Mouse (Mus musculus) spleen, adult 2 months (tissue): ENCODE results near the gene Cbfa2t3. TPM values are rescaled to one million over a fixed set of nuclear protein-coding genes. Genes with fewer than 3 reads are reported as not detected.

Experiments used
- DNase-seq, 2 experiments: peaks; one replicate each; pipeline versions ENCODE4 v3.0.0 to v3.0.0-alpha.2; 2012 to 2021; ENCODE audit warnings: low spot score in 2 of 2, low read depth in 1 of 2
- H3K27ac ChIP-seq: fragments of 200-500 bp; 2 replicates; pipeline ENCODE4 v1.5.1; 2012; ENCODE audit warnings: low read length, inconsistent platforms; ENCODE audit not compliant: insufficient read depth
- H3K27me3 ChIP-seq: fragments of 200-500 bp; 2 replicates; pipeline ENCODE4 v1.6.1; 2012; ENCODE audit warnings: mild to moderate bottlenecking, moderate library complexity, low read length, inconsistent platforms; ENCODE audit not compliant: control insufficient read depth, insufficient read depth
- H3K36me3 ChIP-seq: fragments of 200-500 bp; 2 replicates; pipeline ENCODE4 v1.6.1; 2012; ENCODE audit warnings: mild to moderate bottlenecking, low read length, inconsistent platforms; ENCODE audit not compliant: control insufficient read depth, insufficient read depth
- H3K4me1 ChIP-seq: fragments of 200-500 bp; 2 replicates; pipeline ENCODE4 v1.6.1; 2011; ENCODE audit warnings: inconsistent platforms; ENCODE audit not compliant: control insufficient read depth, insufficient read depth, insufficient read length
- H3K4me3 ChIP-seq: fragments of 200-500 bp; 2 replicates; pipeline ENCODE4 v1.5.1; 2011; ENCODE audit warnings: mild to moderate bottlenecking, inconsistent platforms; ENCODE audit not compliant: insufficient read depth, insufficient read length; ENCODE audit errors: extremely low read depth
- CTCF ChIP-seq: fragments of 200-500 bp; IDR thresholded peaks from 2 replicates; pipeline ENCODE4 v1.5.1; 2011; ENCODE audit warnings: mild to moderate bottlenecking, inconsistent platforms; ENCODE audit not compliant: insufficient read depth, insufficient read length, insufficient replicate concordance; ENCODE audit errors: extremely low read depth
- POLR2A ChIP-seq: fragments of 200-500 bp; IDR thresholded peaks from 2 replicates; pipeline ENCODE4 v1.6.1; 2011; ENCODE audit warnings: low read depth, low read length, inconsistent platforms
- WGBS: fragments of 180-500 bp; shearing (Covaris S2); methylation state at CpG from one replicate; pipeline ENCODE4 v1.1.7; 2018; 5-methylcytosine and 5-hydroxymethylcytosine counted together
- polyA plus RNA-seq: library from polyadenylated mRNA; depleted of rRNA; stranded (reverse); fragments of >200 nt; gene quantifications from 2 replicates; pipeline ENCODE4 v1.2.3, GENCODE M21; 2012

Cbfa2t3 gene
- polyA plus RNA-seq, 1 experiment: 38.3 TPM

DNA sequence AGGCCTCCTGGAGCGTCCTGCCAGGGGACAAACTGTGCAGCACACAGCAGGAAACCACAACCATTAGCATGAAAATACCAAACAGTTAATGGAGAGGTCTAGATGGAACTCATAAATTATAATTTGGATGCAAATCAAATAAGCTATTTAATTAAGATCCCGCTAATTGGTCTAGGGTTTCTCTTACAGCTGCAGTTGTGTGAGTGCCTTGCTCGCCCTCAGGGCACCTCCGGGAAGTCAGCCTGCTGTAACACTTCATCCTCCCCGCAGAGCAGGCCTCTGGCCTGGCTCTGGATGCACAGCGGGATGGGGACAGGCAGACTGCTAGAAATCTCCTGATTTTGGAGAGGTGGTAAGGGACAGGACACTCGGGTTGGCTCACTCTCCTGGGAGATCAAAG is 112.7 kb downstream of the Cbfa2t3 start:
- TF ChIP-seq POLR2A (no peak), CTCF (no peak)
- Histone ChIP-seq H3K36me3 (peaks cover 4% of the 10 kb centered on the region), H3K27ac (no peak overlapping the region), H3K4me1 (no peaks in the 10 kb centered on the region), H3K4me3 (no peak overlapping the region), H3K27me3 (no peaks in the 10 kb centered on the region)
- WGBS: 88% methylated on average over 7 of the region's 7 CpGs
- no peak for DNase-seq

DNA sequence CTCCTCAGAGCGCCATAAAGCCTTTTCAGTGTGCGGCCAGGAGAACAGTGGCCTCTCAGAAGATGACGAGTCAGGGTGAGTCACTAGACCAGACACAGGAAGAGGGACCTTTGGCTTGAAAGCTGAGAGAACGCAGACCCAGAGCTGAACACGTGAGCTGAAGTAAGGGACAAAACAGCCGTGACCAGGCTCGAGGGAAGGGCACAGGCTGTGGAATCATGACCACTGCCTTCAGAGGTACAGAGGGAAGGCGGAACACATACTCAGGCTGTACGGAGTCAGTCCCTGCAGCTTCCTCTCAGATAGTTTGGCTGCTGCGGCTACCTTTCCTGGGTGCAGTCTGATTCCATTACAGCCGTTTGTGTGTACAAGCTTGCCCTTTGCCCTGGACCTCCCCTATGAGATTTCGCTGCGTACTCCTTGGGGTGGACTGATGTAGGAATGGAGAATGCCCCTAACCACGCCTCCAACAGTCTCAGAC is 113.5 kb downstream of the Cbfa2t3 start:
- 78% methylated on average over 14 of the region's 14 CpGs for WGBS
- TF ChIP-seq CTCF (no peak), POLR2A (no peak)
- Histone ChIP-seq H3K4me1 (no peaks in the 10 kb centered on the region), H3K36me3 (peaks cover 4% of the 10 kb centered on the region; the same call in 1 of the 2 replicates), H3K27ac (no peak overlapping the region), H3K4me3 (no peak overlapping the region), H3K27me3 (no peaks in the 10 kb centered on the region)
- DNase-seq: no peak

- WGBS: 89% methylated on average over 9 of the region's 9 CpGs
- H3K36me3 ChIP-seq: peaks cover 2% of the 10 kb centered on the region; the same call in 1 of the 2 replicates
- no peaks in the 10 kb centered on the region for H3K4me1 ChIP-seq
- H3K27ac ChIP-seq: no peak overlapping the region
- no peak for TF ChIP-seq CTCF
- TF ChIP-seq POLR2A: no peak
- no peak overlapping the region for H3K4me3 ChIP-seq
- no peaks in the 10 kb centered on the region for H3K27me3 ChIP-seq
- no peak for DNase-seq
Measured at GRCm38 (mm10) chr8:122584981-122585380, 113.9 kb downstream of the Cbfa2t3 start.

- 94% methylated on average over 14 of the region's 15 CpGs for WGBS
- Histone ChIP-seq H3K36me3 (peaks cover 3% of the 10 kb centered on the region; the same call in 1 of the 2 replicates), H3K27me3 (no peaks in the 10 kb centered on the region), H3K4me1 (peaks cover 3% of the 10 kb centered on the region; the same call in 1 of the 2 replicates), H3K4me3 (no peak overlapping the region), H3K27ac (no peak overlapping the region)
- DNase-seq: no peak
- TF ChIP-seq CTCF (no peak), POLR2A (no peak)
Measured at GRCm38 (mm10) chr8:122580926-122581325, 118.0 kb downstream of the Cbfa2t3 start.

DNA sequence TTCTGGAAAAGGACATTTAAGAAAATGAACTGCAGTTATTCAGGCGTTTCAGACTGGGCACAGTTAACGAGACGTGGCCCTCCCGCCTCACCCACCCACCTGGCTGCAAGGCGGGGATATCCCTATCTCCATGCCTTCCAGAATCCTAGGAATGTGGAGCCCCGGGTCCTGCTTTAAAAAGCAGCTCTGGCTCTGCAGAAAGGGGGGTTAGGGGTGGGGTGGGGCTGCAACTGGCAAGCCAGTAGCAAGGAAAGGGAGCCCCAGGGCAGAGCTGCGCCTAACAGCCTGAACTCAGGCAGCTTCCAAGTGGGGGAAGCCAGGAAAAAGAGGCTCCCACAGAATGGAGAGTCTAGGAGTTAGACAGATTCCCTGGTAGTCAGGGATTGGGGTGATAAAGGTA is 119.7 kb downstream of the Cbfa2t3 start:
- H3K27ac ChIP-seq: no peak overlapping the region
- 0 out of 2 replicates have a peak, but pooled peaks cover 1% of the 10 kb centered on the region for H3K36me3 ChIP-seq
- 77% methylated on average over 7 of the region's 7 CpGs for whole genome bisulfite sequencing
- DNase-seq: no peak
- no peak overlapping the region for H3K4me3 ChIP-seq
- TF ChIP-seq POLR2A (no peak), CTCF (no peak)
- no peaks in the 10 kb centered on the region for H3K27me3 ChIP-seq
- peaks cover 11% of the 10 kb centered on the region; the same call in 1 of the 2 replicates for H3K4me1 ChIP-seq

GRCm38 (mm10) chr8:122577116-122577515 is 121.8 kb downstream of the Cbfa2t3 start:
- H3K27ac ChIP-seq: no peak overlapping the region
- no peak overlapping the region for H3K4me3 ChIP-seq
- H3K36me3 ChIP-seq: peaks cover 7% of the 10 kb centered on the region
- H3K4me1 ChIP-seq: peaks cover 11% of the 10 kb centered on the region; the same call in 1 of the 2 replicates
- DNase-seq: no peak
- H3K27me3 ChIP-seq: no peaks in the 10 kb centered on the region
- TF ChIP-seq CTCF (no peak), POLR2A (no peak)
- 75% methylated on average over 10 of the region's 10 CpGs for WGBS

- H3K27ac ChIP-seq: peak within 1 kb of the TSS; percentile 23; the same call in 1 of the 2 replicates
- H3K4me3 ChIP-seq: peak within 1 kb of the TSS; percentile 79
- peaks cover 11% of the 10 kb centered on the region for H3K36me3 ChIP-seq
- 1% methylated on average over 39 of the region's 39 CpGs for WGBS
- peak; percentile 52 for TF ChIP-seq POLR2A
- TF ChIP-seq CTCF: no peak
- peaks cover 11% of the 10 kb centered on the region; the same call in 1 of the 2 replicates for H3K4me1 ChIP-seq
- peak; percentile 84 to 96 for DNase-seq
- H3K27me3 ChIP-seq: no peaks in the 10 kb centered on the region
Measured at GRCm38 (mm10) chr8:122576648-122577022, 122.3 kb downstream of the Cbfa2t3 start, which contains the start of gene Aprt. Gene Aprt (minus strand): TSS chr8:122576909.
